Mouse (Mus musculus): ENCODE data around the gene Rab25. TPM values are rescaled to one million over a fixed set of nuclear protein-coding genes. Genes with fewer than 3 reads are reported as not detected.

The Rab25 gene
- total RNA-seq, 1 experiment from 2014 or later: not detected

- ATAC-seq (replicated peaks; ENCODE audit: insufficient number of reproducible peaks, low FRiP score, low TSS enrichment, poor library complexity, severe bottlenecking): no peak
These were observed 21.0 kb upstream of the Rab25 start for GRCm38 (mm10) chr3:88569093-88569492.

GRCm38 (mm10) chr3:88568615-88569014, 20.5 kb upstream of the Rab25 start:
- ATAC-seq (replicated peaks; ENCODE audit: insufficient number of reproducible peaks, low FRiP score, low TSS enrichment, poor library complexity, severe bottlenecking): no peak

- ATAC-seq (replicated peaks; ENCODE audit: insufficient number of reproducible peaks, low FRiP score, low TSS enrichment, poor library complexity, severe bottlenecking): no peak
These were observed 19.8 kb upstream of the Rab25 start for GRCm38 (mm10) chr3:88567892-88568291.

GRCm38 (mm10) chr3:88566536-88567061, 18.5 kb upstream of the Rab25 start:
- ATAC-seq (replicated peaks; ENCODE audit: insufficient number of reproducible peaks, low FRiP score, low TSS enrichment, poor library complexity, severe bottlenecking): no peak

- ATAC-seq (replicated peaks; ENCODE audit: insufficient number of reproducible peaks, low FRiP score, low TSS enrichment, poor library complexity, severe bottlenecking): no peak
These were observed 18.0 kb upstream of the Rab25 start for GRCm38 (mm10) chr3:88566116-88566515.

GRCm38 (mm10) chr3:88563966-88564365, 15.9 kb upstream of the Rab25 start:
- ATAC-seq (replicated peaks; ENCODE audit: insufficient number of reproducible peaks, low FRiP score, low TSS enrichment, poor library complexity, severe bottlenecking): no peak

GRCm38 (mm10) chr3:88563442-88563841, 15.3 kb upstream of the Rab25 start:
- ATAC-seq (replicated peaks; ENCODE audit: insufficient number of reproducible peaks, low FRiP score, low TSS enrichment, poor library complexity, severe bottlenecking): no peak

- no peak for ATAC-seq (replicated peaks; ENCODE audit: insufficient number of reproducible peaks, low FRiP score, low TSS enrichment, poor library complexity, severe bottlenecking)
These were observed 13.9 kb upstream of the Rab25 start for GRCm38 (mm10) chr3:88561989-88562388.

- ATAC-seq (replicated peaks; ENCODE audit: insufficient number of reproducible peaks, low FRiP score, low TSS enrichment, poor library complexity, severe bottlenecking): no peak
These were observed 11.5 kb upstream of the Rab25 start for GRCm38 (mm10) chr3:88559596-88559995.

GRCm38 (mm10) chr3:88556616-88557015, 8.5 kb upstream of the Rab25 start:
- ATAC-seq (replicated peaks; ENCODE audit: insufficient number of reproducible peaks, low FRiP score, low TSS enrichment, poor library complexity, severe bottlenecking): no peak

- no peak for ATAC-seq (replicated peaks; ENCODE audit: insufficient number of reproducible peaks, low FRiP score, low TSS enrichment, poor library complexity, severe bottlenecking)
These were observed 7.6 kb upstream of the Rab25 start for GRCm38 (mm10) chr3:88555731-88556130.

GRCm38 (mm10) chr3:88555069-88555605, 7.0 kb upstream of the Rab25 start:
- ATAC-seq (replicated peaks; ENCODE audit: insufficient number of reproducible peaks, low FRiP score, low TSS enrichment, poor library complexity, severe bottlenecking): no peak

GRCm38 (mm10) chr3:88553880-88554586, 5.9 kb upstream of the Rab25 start:
- no peak for ATAC-seq (replicated peaks; ENCODE audit: insufficient number of reproducible peaks, low FRiP score, low TSS enrichment, poor library complexity, severe bottlenecking)

- peak; percentile 32; the same call in 1 of the 2 replicates for ATAC-seq (replicated peaks; ENCODE audit: insufficient number of reproducible peaks, low FRiP score, low TSS enrichment, poor library complexity, severe bottlenecking)
These were observed 5.4 kb upstream of the Rab25 start, which contains the start of gene Ubqln4 for GRCm38 (mm10) chr3:88553525-88553879. Gene Ubqln4 (plus strand): TSS chr3:88553758.

GRCm38 (mm10) chr3:88552676-88553524, 4.8 kb upstream of the Rab25 start, which contains the start of gene Lamtor2:
Gene Lamtor2 (minus strand): TSS chr3:88553074.
- peak; percentile 92 for ATAC-seq (replicated peaks; ENCODE audit: insufficient number of reproducible peaks, low FRiP score, low TSS enrichment, poor library complexity, severe bottlenecking)

- ATAC-seq (replicated peaks; ENCODE audit: insufficient number of reproducible peaks, low FRiP score, low TSS enrichment, poor library complexity, severe bottlenecking): no peak
These were observed 4.1 kb upstream of the Rab25 start for GRCm38 (mm10) chr3:88552082-88552645.

- no peak for ATAC-seq (replicated peaks; ENCODE audit: insufficient number of reproducible peaks, low FRiP score, low TSS enrichment, poor library complexity, severe bottlenecking)
These were observed 3.5 kb upstream of the Rab25 start for GRCm38 (mm10) chr3:88551586-88551985.

GRCm38 (mm10) chr3:88546674-88547418, 1.3 kb downstream of the Rab25 start:
- ATAC-seq (replicated peaks; ENCODE audit: insufficient number of reproducible peaks, low FRiP score, low TSS enrichment, poor library complexity, severe bottlenecking): no peak

All from monocyte, adult 5-6 weeks (primary cell).